Mouse (Mus musculus): Measurements from ENCODE around the gene Emc8. TPM values are rescaled to one million over a fixed set of nuclear protein-coding genes. Genes with fewer than 3 reads are reported as not detected.

The Emc8 gene
- total and polyA plus RNA-seq, 2 experiments from 2014 or later, result 45.4 to 134 TPM

DNA sequence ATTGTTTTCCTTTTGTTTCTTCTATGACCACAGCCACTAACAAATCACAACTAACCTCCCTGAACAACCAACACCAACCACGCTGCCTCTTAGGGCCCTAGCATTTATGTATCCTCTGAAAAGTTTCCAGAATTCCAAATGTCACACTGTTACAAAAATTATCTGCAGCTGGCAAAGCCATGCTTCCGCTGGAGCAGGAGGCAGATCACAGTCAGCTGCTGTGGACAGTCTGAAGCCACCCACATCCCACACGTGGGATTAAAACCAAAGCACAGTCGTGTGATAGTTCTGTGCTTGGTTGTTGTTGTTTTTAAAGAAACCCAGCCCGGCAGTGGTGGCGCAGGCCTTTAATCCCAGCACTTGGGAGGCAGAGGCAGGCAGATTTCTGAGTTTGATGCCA lies 30.7 kb upstream of the Emc8 start:
- no peak for ATAC-seq (ENCODE audit: insufficient read depth, low read depth)
- Histone ChIP-seq H3K4me3 (ENCODE audit: low read depth, low read length) (no peak overlapping the region), H3K9me3 (replicated peaks; ENCODE audit: control insufficient read depth, low read length) (no peaks in the 10 kb centered on the region), H3K9ac (replicated peaks; ENCODE audit: low read depth, low read length) (no peak overlapping the region), H3K27ac (ENCODE audit: low read depth) (peak overlapping the region; percentile 70), H3K27me3 (ENCODE audit: control insufficient read depth, insufficient read depth, low read length) (peaks cover 6% of the 10 kb centered on the region; the same call in 1 of the 2 replicates), H3K36me3 (replicated peaks; ENCODE audit: control insufficient read depth, insufficient read depth, low read length) (no peaks in the 10 kb centered on the region), H3K4me1 (ENCODE audit: control insufficient read depth, insufficient read depth) (peaks cover 10% of the 10 kb centered on the region; the same call in 1 of the 2 replicates), H3K4me2 (ENCODE audit: low read depth, low read length) (no peak overlapping the region)
- DNase-seq (ENCODE audit: low spot score), result no peak
- 59% methylated on average over 6 of the region's 6 CpGs for WGBS
- TF ChIP-seq CTCF (IDR thresholded peaks at IDR 0.05; ENCODE audit: low read depth) (no peak), EP300 (IDR thresholded peaks at IDR 0.05; ENCODE audit: low read depth) (no peak)

GRCm38 (mm10) chr8:120698426-120698825 lies 30.1 kb upstream of the Emc8 start:
- no peak for DNase-seq (ENCODE audit: low spot score)
- Histone ChIP-seq H3K4me3 (ENCODE audit: low read depth, low read length) (no peak overlapping the region), H3K4me1 (ENCODE audit: control insufficient read depth, insufficient read depth) (peaks cover 14% of the 10 kb centered on the region; the same call in 1 of the 2 replicates), H3K27ac (ENCODE audit: low read depth) (peak overlapping the region; percentile 70), H3K4me2 (ENCODE audit: low read depth, low read length) (no peak overlapping the region), H3K27me3 (ENCODE audit: control insufficient read depth, insufficient read depth, low read length) (peaks cover 6% of the 10 kb centered on the region; the same call in 1 of the 2 replicates), H3K9me3 (replicated peaks; ENCODE audit: control insufficient read depth, low read length) (no peaks in the 10 kb centered on the region), H3K36me3 (replicated peaks; ENCODE audit: control insufficient read depth, insufficient read depth, low read length) (no peaks in the 10 kb centered on the region), H3K9ac (replicated peaks; ENCODE audit: low read depth, low read length) (no peak overlapping the region)
- WGBS, result 71% methylated on average over 7 of the region's 7 CpGs
- no peak for ATAC-seq (ENCODE audit: insufficient read depth, low read depth)
- TF ChIP-seq EP300 (IDR thresholded peaks at IDR 0.05; ENCODE audit: low read depth), result no peak
- no peak for TF ChIP-seq CTCF (IDR thresholded peaks at IDR 0.05; ENCODE audit: low read depth)

DNA sequence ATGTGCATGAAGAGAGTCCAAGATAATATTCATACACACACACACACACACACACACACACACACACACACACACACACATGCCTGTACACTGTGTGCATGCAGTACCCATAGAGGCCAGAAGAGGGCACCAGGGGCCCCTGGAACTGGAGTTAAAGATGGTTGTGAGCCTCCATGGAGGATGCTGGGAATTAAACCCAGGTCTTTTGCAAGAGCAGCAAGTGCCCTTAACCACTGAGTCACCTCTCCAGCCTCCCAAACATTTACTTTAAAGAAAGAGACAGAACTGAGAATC lies 29.6 kb upstream of the Emc8 start:
- peaks cover 6% of the 10 kb centered on the region; the same call in 1 of the 2 replicates for H3K27me3 ChIP-seq (ENCODE audit: control insufficient read depth, insufficient read depth, low read length)
- H3K4me1 ChIP-seq (ENCODE audit: control insufficient read depth, insufficient read depth), result peaks cover 14% of the 10 kb centered on the region; the same call in 1 of the 2 replicates
- ATAC-seq (ENCODE audit: insufficient read depth, low read depth), result no peak
- no peaks in the 10 kb centered on the region for H3K9me3 ChIP-seq (replicated peaks; ENCODE audit: control insufficient read depth, low read length)
- DNase-seq (ENCODE audit: low spot score), result no peak
- H3K27ac ChIP-seq (ENCODE audit: low read depth), result no peak overlapping the region
- no peak overlapping the region for H3K9ac ChIP-seq (replicated peaks; ENCODE audit: low read depth, low read length)
- no peak overlapping the region for H3K4me2 ChIP-seq (ENCODE audit: low read depth, low read length)
- TF ChIP-seq CTCF (IDR thresholded peaks at IDR 0.05; ENCODE audit: low read depth), result peak; percentile 45
- TF ChIP-seq EP300 (IDR thresholded peaks at IDR 0.05; ENCODE audit: low read depth), result no peak
- no peaks in the 10 kb centered on the region for H3K36me3 ChIP-seq (replicated peaks; ENCODE audit: control insufficient read depth, insufficient read depth, low read length)
- H3K4me3 ChIP-seq (ENCODE audit: low read depth, low read length), result no peak overlapping the region

DNA sequence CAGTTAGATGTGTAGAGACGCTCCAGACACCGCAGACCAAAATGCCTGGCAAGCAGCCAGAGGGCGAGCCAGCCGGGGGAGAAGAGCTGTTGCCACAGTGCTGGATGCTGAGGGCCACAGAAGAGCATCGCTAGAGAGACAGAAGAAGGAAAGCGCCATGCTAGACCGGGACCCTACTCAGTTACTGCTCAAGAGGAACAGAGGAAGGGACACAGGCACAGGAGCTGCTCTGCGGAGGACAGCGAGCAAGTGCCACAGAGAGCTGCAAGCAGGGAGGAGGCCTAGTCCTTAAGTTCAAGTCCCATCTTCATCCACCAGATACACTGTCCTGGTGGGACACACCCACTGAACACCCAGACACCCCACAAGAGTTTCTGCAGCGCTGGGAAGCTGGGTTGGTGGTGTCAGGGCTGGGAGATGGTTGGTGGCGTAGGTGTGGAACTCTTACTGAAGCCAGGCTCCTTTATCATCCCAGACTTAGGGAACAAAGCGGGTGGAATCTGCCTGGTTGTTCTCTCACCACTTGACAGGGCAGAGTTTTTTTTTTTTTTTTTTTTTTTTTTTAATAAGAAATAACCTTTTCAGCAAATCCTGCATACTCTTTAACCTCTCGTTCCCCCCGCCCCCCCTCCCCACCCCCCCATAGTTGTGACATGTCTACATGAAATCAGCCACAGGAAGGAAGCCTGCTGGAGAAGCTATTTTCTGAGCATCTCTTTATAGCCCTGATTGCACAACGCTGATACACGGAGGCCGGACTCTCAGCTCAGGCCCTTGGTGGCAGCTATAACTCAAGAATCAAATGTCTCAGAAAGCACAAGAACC lies 29.0 kb upstream of the Emc8 start:
- no peak for TF ChIP-seq CTCF (IDR thresholded peaks at IDR 0.05; ENCODE audit: low read depth)
- TF ChIP-seq EP300 (IDR thresholded peaks at IDR 0.05; ENCODE audit: low read depth), result no peak
- Histone ChIP-seq H3K4me3 (ENCODE audit: low read depth, low read length) (no peak overlapping the region), H3K4me1 (ENCODE audit: control insufficient read depth, insufficient read depth) (peaks cover 14% of the 10 kb centered on the region; the same call in 1 of the 2 replicates), H3K27me3 (ENCODE audit: control insufficient read depth, insufficient read depth, low read length) (peaks cover 6% of the 10 kb centered on the region; the same call in 1 of the 2 replicates), H3K9ac (replicated peaks; ENCODE audit: low read depth, low read length) (no peak overlapping the region), H3K9me3 (replicated peaks; ENCODE audit: control insufficient read depth, low read length) (no peaks in the 10 kb centered on the region), H3K27ac (ENCODE audit: low read depth) (peak overlapping the region; percentile 23), H3K4me2 (ENCODE audit: low read depth, low read length) (no peak overlapping the region), H3K36me3 (replicated peaks; ENCODE audit: control insufficient read depth, insufficient read depth, low read length) (no peaks in the 10 kb centered on the region)
- WGBS, result 51% methylated on average over 17 of the region's 17 CpGs
- no peak for ATAC-seq (ENCODE audit: insufficient read depth, low read depth)
- no peak for DNase-seq (ENCODE audit: low spot score)

GRCm38 (mm10) chr8:120696401-120697153 lies 28.2 kb upstream of the Emc8 start:
- 21% methylated on average over 13 of the region's 13 CpGs for WGBS
- Histone ChIP-seq H3K36me3 (replicated peaks; ENCODE audit: control insufficient read depth, insufficient read depth, low read length) (no peaks in the 10 kb centered on the region), H3K27ac (ENCODE audit: low read depth) (peak overlapping the region; percentile 23), H3K9me3 (replicated peaks; ENCODE audit: control insufficient read depth, low read length) (no peaks in the 10 kb centered on the region), H3K27me3 (ENCODE audit: control insufficient read depth, insufficient read depth, low read length) (peaks cover 6% of the 10 kb centered on the region; the same call in 1 of the 2 replicates), H3K4me2 (ENCODE audit: low read depth, low read length) (no peak overlapping the region), H3K4me3 (ENCODE audit: low read depth, low read length) (no peak overlapping the region), H3K9ac (replicated peaks; ENCODE audit: low read depth, low read length) (no peak overlapping the region), H3K4me1 (ENCODE audit: control insufficient read depth, insufficient read depth) (peaks cover 14% of the 10 kb centered on the region; the same call in 1 of the 2 replicates)
- TF ChIP-seq EP300 (IDR thresholded peaks at IDR 0.05; ENCODE audit: low read depth) (no peak), CTCF (IDR thresholded peaks at IDR 0.05; ENCODE audit: low read depth) (no peak)
- DNase-seq (ENCODE audit: low spot score) (peak; percentile 50), ATAC-seq (ENCODE audit: insufficient read depth, low read depth) (peak; percentile 56)

Data from heart, postnatal 0 days (tissue).